Mouse (Mus musculus) liver, adult 2 months (tissue): ENCODE measurements around the gene Cfap54. TPM values are rescaled to one million over a fixed set of nuclear protein-coding genes. Genes with fewer than 3 reads are reported as not detected.

Experiments used
- DNase-seq: peaks from one replicate; pipeline ENCODE4 v3.0.0-alpha.2; 2011; ENCODE audit warnings: low read depth, low spot score; ENCODE audit errors: extremely low read depth
- H3K27ac ChIP-seq: fragments of 200-500 bp; replicated peaks from 2 replicates; pipeline ENCODE4 v1.5.1; 2012; ENCODE audit warnings: low read depth, mild to moderate bottlenecking, control low read depth, inconsistent platforms, low read length; ENCODE audit not compliant: insufficient read depth
- H3K27me3 ChIP-seq: fragments of 200-500 bp; 2 replicates; pipeline ENCODE4 v1.6.1; 2012; ENCODE audit warnings: mild to moderate bottlenecking, moderate library complexity, low read length, inconsistent platforms; ENCODE audit not compliant: control insufficient read depth, insufficient read depth
- H3K36me3 ChIP-seq: fragments of 200-500 bp; 2 replicates; pipeline ENCODE4 v1.6.1; 2012; ENCODE audit warnings: low read length, inconsistent platforms; ENCODE audit not compliant: control insufficient read depth, insufficient read depth
- H3K4me1 ChIP-seq: fragments of 200-500 bp; 2 replicates; pipeline ENCODE4 v1.6.1; 2011; ENCODE audit warnings: low read length; ENCODE audit not compliant: control insufficient read depth, insufficient read depth
- H3K4me3 ChIP-seq: fragments of 200-500 bp; 2 replicates; pipeline ENCODE4 v1.5.1; 2011; ENCODE audit warnings: low read depth, mild to moderate bottlenecking, control low read depth, low read length, moderate library complexity; ENCODE audit not compliant: insufficient read depth
- H3K79me2 ChIP-seq: fragments of 200-500 bp; 2 replicates; pipeline ENCODE4 v1.6.1; 2012; ENCODE audit warnings: inconsistent platforms, mild to moderate bottlenecking, low read length, moderate library complexity; ENCODE audit not compliant: control insufficient read depth, insufficient read depth
- H3K9ac ChIP-seq: fragments of 200-500 bp; 2 replicates; pipeline ENCODE4 v1.6.1; 2012; ENCODE audit warnings: low read depth, mild to moderate bottlenecking, control low read depth, inconsistent platforms, low read length
- CTCF ChIP-seq: fragments of 200-500 bp; IDR thresholded peaks from 2 replicates; pipeline ENCODE4 v1.5.1; 2011; ENCODE audit warnings: low read depth, low read length, control low read depth
- POLR2A ChIP-seq: fragments of 200-500 bp; IDR thresholded peaks from 2 replicates; pipeline ENCODE4 v1.6.1; 2011; ENCODE audit warnings: low read length, control low read depth; ENCODE audit not compliant: insufficient read depth; ENCODE audit errors: extremely low read depth
- WGBS: fragments of 180-500 bp; shearing (Covaris S2); methylation state at CpG from one replicate; pipeline ENCODE4 v1.1.7; 2018; 5-methylcytosine and 5-hydroxymethylcytosine counted together
- polyA plus RNA-seq: library from polyadenylated mRNA; depleted of rRNA; stranded (reverse); fragments of >200 nt; gene quantifications from 2 replicates; pipeline ENCODE4 v1.2.3, GENCODE M21; 2012
- total RNA-seq: library from RNA; depleted of rRNA; stranded (reverse); fragments of >200 nt; gene quantifications from 2 replicates; pipeline ENCODE4 v1.2.3, GENCODE M21; 2014

The Cfap54 gene
- total and polyA plus RNA-seq, 2 experiments, result 0.27 to 0.65 TPM

GRCm38 (mm10) chr10:92930036-92930435, 151.4 kb downstream of the Cfap54 start:
- Histone ChIP-seq H3K4me1 (no peaks in the 10 kb centered on the region), H3K9ac (no peak overlapping the region), H3K27ac (no peak overlapping the region), H3K4me3 (no peak overlapping the region), H3K79me2 (no peaks in the 10 kb centered on the region), H3K27me3 (no peaks in the 10 kb centered on the region), H3K36me3 (no peaks in the 10 kb centered on the region)
- TF ChIP-seq CTCF (no peak), POLR2A (no peak)
- no peak for DNase-seq
- WGBS, result 75% methylated on average over 1 of the region's 1 CpGs

- no peak for DNase-seq
- H3K27ac ChIP-seq, result no peak overlapping the region
- H3K36me3 ChIP-seq, result no peaks in the 10 kb centered on the region
- no peaks in the 10 kb centered on the region for H3K79me2 ChIP-seq
- TF ChIP-seq POLR2A, result no peak
- TF ChIP-seq CTCF, result no peak
- H3K4me3 ChIP-seq, result no peak overlapping the region
- no peaks in the 10 kb centered on the region for H3K4me1 ChIP-seq
- H3K9ac ChIP-seq, result no peak overlapping the region
- H3K27me3 ChIP-seq, result no peaks in the 10 kb centered on the region
- 83% methylated on average over 3 of the region's 3 CpGs for WGBS
Observed at GRCm38 (mm10) chr10:92928256-92928655, 153.2 kb downstream of the Cfap54 start.

- no peaks in the 10 kb centered on the region for H3K36me3 ChIP-seq
- TF ChIP-seq CTCF (no peak), POLR2A (no peak)
- H3K27me3 ChIP-seq, result no peaks in the 10 kb centered on the region
- no peak for DNase-seq
- no peak overlapping the region for H3K27ac ChIP-seq
- no peak overlapping the region for H3K4me3 ChIP-seq
- no peak overlapping the region for H3K9ac ChIP-seq
- H3K4me1 ChIP-seq, result no peaks in the 10 kb centered on the region
- WGBS, result 77% methylated on average over 1 of the region's 1 CpGs
- no peaks in the 10 kb centered on the region for H3K79me2 ChIP-seq
Observed at GRCm38 (mm10) chr10:92918551-92918950, 162.9 kb downstream of the Cfap54 start.

GRCm38 (mm10) chr10:92907246-92907645, 174.2 kb downstream of the Cfap54 start:
- DNase-seq, result no peak
- Histone ChIP-seq H3K27ac (no peak overlapping the region), H3K4me1 (no peaks in the 10 kb centered on the region), H3K79me2 (no peaks in the 10 kb centered on the region), H3K9ac (no peak overlapping the region), H3K27me3 (no peaks in the 10 kb centered on the region), H3K4me3 (no peak overlapping the region), H3K36me3 (no peaks in the 10 kb centered on the region)
- WGBS, result 75% methylated on average over 6 of the region's 6 CpGs
- no peak for TF ChIP-seq CTCF
- no peak for TF ChIP-seq POLR2A

DNA sequence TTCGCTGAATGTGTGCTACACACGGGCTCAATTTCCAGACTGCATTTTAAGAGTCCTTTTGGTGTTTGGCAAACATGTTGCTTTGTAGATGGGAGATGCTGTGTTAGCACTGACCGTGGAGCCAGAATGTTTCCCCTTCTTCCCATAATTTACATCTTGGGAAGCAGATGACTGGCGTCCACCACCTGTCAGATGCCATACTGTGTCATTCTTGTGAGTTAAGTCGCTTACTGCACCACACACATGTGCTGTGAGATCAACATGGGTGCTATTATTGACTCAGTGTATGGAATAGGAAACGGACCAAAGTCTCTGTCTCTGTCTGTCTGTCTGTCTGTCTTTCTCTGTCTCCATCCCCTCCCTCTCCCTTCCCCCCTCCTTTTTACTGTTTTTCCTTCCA, 193.0 kb downstream of the Cfap54 start:
- no peaks in the 10 kb centered on the region for H3K4me1 ChIP-seq
- no peak overlapping the region for H3K27ac ChIP-seq
- H3K9ac ChIP-seq, result no peak overlapping the region
- TF ChIP-seq POLR2A (no peak), CTCF (no peak)
- H3K36me3 ChIP-seq, result no peaks in the 10 kb centered on the region
- no peaks in the 10 kb centered on the region for H3K27me3 ChIP-seq
- no peaks in the 10 kb centered on the region for H3K79me2 ChIP-seq
- H3K4me3 ChIP-seq, result no peak overlapping the region
- WGBS, result 75% methylated on average over 6 of the region's 6 CpGs
- no peak for DNase-seq

- Histone ChIP-seq H3K27me3 (no peaks in the 10 kb centered on the region), H3K4me3 (no peak overlapping the region), H3K79me2 (no peaks in the 10 kb centered on the region), H3K4me1 (no peaks in the 10 kb centered on the region), H3K36me3 (no peaks in the 10 kb centered on the region), H3K27ac (no peak overlapping the region), H3K9ac (no peak overlapping the region)
- WGBS, result 91% methylated on average over 3 of the region's 3 CpGs
- TF ChIP-seq CTCF, result no peak
- TF ChIP-seq POLR2A, result no peak
- DNase-seq, result no peak
Observed at GRCm38 (mm10) chr10:92878000-92878399, 203.4 kb downstream of the Cfap54 start.

DNA sequence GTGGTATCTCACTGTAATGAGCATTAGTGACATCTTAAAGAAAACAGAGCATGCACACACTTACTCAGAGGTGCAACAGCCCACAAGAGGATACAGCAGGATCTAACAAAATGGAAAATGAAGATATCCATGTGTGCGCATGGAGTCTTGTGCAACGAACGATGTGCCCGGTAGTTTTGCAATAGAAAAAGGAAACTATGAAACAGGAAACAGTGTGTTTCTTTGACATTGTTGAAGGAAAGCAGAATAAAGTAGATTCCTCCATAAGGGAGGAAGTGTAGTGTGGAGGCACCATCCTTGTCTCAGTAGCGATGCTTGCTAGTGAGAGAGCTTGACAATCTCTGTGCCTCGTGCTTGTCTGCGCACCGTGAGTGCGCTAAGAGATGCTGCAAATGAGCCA, 240.4 kb downstream of the Cfap54 start:
- H3K36me3 ChIP-seq, result no peaks in the 10 kb centered on the region
- no peak overlapping the region for H3K27ac ChIP-seq

More for the DNA sequence above, 240.4 kb downstream of the Cfap54 start:
- Histone ChIP-seq H3K4me3 (no peak overlapping the region), H3K4me1 (no peaks in the 10 kb centered on the region), H3K9ac (no peak overlapping the region), H3K79me2 (no peaks in the 10 kb centered on the region), H3K27me3 (no peaks in the 10 kb centered on the region)
- WGBS, result 90% methylated on average over 9 of the region's 9 CpGs
- no peak for TF ChIP-seq POLR2A
- TF ChIP-seq CTCF, result no peak
- DNase-seq, result no peak
